Mouse (Mus musculus) hematopoietic stem cell, adult 5-6 weeks (primary cell): Measurements from ENCODE around the gene Gtf2ird1. TPM values are rescaled to one million over a fixed set of nuclear protein-coding genes. Genes with fewer than 3 reads are reported as not detected.
"Not testable (repeated sequence)": the region's sequence is repeated elsewhere in the genome, so short reads cannot be mapped to it uniquely, and the experiment has no call there.

Experiments used
- ATAC-seq, 2 experiments: fragments of 125-278 bp in 1 of 2; replicated peaks in 1 of 2; 2 replicates each; pipeline ENCODE4 v1.8.0; 2016 to 2017; ENCODE audit warnings: inconsistent platforms in 2 of 2, mild to moderate bottlenecking in 2 of 2, moderate number of reproducible peaks in 2 of 2, low read depth in 1 of 2, moderate TSS enrichment in 1 of 2; ENCODE audit not compliant: low FRiP score in 2 of 2, poor library complexity in 2 of 2, severe bottlenecking in 2 of 2, insufficient read depth in 1 of 2, low TSS enrichment in 1 of 2
- total RNA-seq: library from RNA; stranded (forward); fragments of 172-1452, 232-1000 nt; gene quantifications from 2 replicates; pipeline ENCODE4 v1.2.3, GENCODE M21; 2017

Gene Gtf2ird1
- total RNA-seq, 1 experiment from 2014 or later = 28.3 TPM

GRCm38 (mm10) chr5:134393624-134394023 lies 62.9 kb downstream of the Gtf2ird1 start:
- no peak for ATAC-seq

GRCm38 (mm10) chr5:134385106-134385505 lies 71.4 kb downstream of the Gtf2ird1 start:
- ATAC-seq = peak in 1 of 2 experiments; percentile 68; a peak in 1 of 4 replicates

- ATAC-seq = no peak
These were observed 81.3 kb downstream of the Gtf2ird1 start for GRCm38 (mm10) chr5:134375256-134375655.

GRCm38 (mm10) chr5:134374546-134374945 lies 82.0 kb downstream of the Gtf2ird1 start:
- peak; percentile 64 to 68 for ATAC-seq

- peak; percentile 72 to 76; a peak in 3 of 4 replicates for ATAC-seq
These were observed 82.5 kb downstream of the Gtf2ird1 start for GRCm38 (mm10) chr5:134373912-134374488.

- no peak for ATAC-seq
These were observed 83.4 kb downstream of the Gtf2ird1 start for GRCm38 (mm10) chr5:134372926-134373658.

- ATAC-seq = no peak
These were observed 84.8 kb downstream of the Gtf2ird1 start for GRCm38 (mm10) chr5:134371511-134372289.

- no peak for ATAC-seq
These were observed 85.7 kb downstream of the Gtf2ird1 start for GRCm38 (mm10) chr5:134370831-134371230.

- ATAC-seq = no peak
These were observed 97.4 kb downstream of the Gtf2ird1 start for GRCm38 (mm10) chr5:134359101-134359500.

GRCm38 (mm10) chr5:134355372-134355771 lies 101.1 kb downstream of the Gtf2ird1 start:
- ATAC-seq = not testable (repeated sequence)

- no peak for ATAC-seq
These were observed 103.4 kb downstream of the Gtf2ird1 start for GRCm38 (mm10) chr5:134353117-134353516.

- peak in 1 of 2 experiments; percentile 44; a peak in 1 of 4 replicates for ATAC-seq
These were observed 104.0 kb downstream of the Gtf2ird1 start for GRCm38 (mm10) chr5:134352527-134353001.

- peak; percentile 90 to 92 for ATAC-seq
These were observed 105.9 kb downstream of the Gtf2ird1 start for GRCm38 (mm10) chr5:134350660-134351059.

- ATAC-seq = no peak
These were observed 109.5 kb downstream of the Gtf2ird1 start for GRCm38 (mm10) chr5:134347066-134347465.

- ATAC-seq = 0 out of 4 replicates have a peak, but pooled peaks of 1 of the 2 experiments have one; percentile 33
These were observed 111.1 kb downstream of the Gtf2ird1 start for GRCm38 (mm10) chr5:134345449-134345848.

- no peak for ATAC-seq
These were observed 112.4 kb downstream of the Gtf2ird1 start for GRCm38 (mm10) chr5:134344076-134344475.

- ATAC-seq = not testable (repeated sequence)
These were observed 113.0 kb downstream of the Gtf2ird1 start for GRCm38 (mm10) chr5:134343530-134343929.
